Mouse (Mus musculus) megakaryocyte, embryonic 14.5 days (primary cell): Measurements from ENCODE around the gene Mtrf1.

Experiments used
- FLI1 ChIP-seq: IDR thresholded peaks from 2 replicates; pipeline ENCODE4 v1.6.1; 2012; ENCODE audit warnings: low read length, inconsistent platforms, mixed read lengths
- GATA1 ChIP-seq: IDR thresholded peaks from 3 replicates; pipeline ENCODE4 v1.6.1; 2012; ENCODE audit warnings: mixed read lengths, low read length, inconsistent platforms, borderline replicate concordance

DNA sequence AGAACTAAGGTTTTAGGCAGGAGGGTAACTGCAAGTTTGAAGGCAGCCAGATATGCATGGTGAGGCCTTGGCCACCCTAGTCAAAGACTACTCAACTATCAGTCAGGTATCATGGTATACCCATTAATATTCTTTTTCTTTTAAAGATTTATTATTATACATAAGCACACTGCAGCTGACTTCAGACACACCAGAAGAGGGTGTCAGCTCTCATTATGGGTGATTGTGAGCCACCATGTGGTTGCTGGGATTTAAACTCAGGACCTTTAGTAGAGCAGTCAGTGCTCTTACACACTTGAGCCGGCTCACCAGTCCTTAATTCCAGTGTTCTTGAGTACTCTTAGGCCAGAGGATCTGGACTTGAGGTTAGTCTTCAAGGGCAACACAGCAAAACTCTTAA, 62.8 kb downstream of the Mtrf1 start:
- TF ChIP-seq GATA1 (no peak), FLI1 (no peak)
